Mouse (Mus musculus) leukemia stem cell, adult 10-12 weeks (primary cell): ENCODE measurements around the gene Cdk13. TPM values are rescaled to one million over a fixed set of nuclear protein-coding genes. Genes with fewer than 3 reads are reported as not detected.

Source experiments
- polyA plus RNA-seq: library from polyadenylated mRNA; stranded (reverse); fragments of >175 nt; gene quantifications from 2 replicates; pipeline ENCODE4 v1.2.3, GENCODE M21; 2012; ENCODE audit warnings: low replicate concordance

Cdk13 gene
- polyA plus RNA-seq, result 337 and 398 TPM in 2 replicates

DNA sequence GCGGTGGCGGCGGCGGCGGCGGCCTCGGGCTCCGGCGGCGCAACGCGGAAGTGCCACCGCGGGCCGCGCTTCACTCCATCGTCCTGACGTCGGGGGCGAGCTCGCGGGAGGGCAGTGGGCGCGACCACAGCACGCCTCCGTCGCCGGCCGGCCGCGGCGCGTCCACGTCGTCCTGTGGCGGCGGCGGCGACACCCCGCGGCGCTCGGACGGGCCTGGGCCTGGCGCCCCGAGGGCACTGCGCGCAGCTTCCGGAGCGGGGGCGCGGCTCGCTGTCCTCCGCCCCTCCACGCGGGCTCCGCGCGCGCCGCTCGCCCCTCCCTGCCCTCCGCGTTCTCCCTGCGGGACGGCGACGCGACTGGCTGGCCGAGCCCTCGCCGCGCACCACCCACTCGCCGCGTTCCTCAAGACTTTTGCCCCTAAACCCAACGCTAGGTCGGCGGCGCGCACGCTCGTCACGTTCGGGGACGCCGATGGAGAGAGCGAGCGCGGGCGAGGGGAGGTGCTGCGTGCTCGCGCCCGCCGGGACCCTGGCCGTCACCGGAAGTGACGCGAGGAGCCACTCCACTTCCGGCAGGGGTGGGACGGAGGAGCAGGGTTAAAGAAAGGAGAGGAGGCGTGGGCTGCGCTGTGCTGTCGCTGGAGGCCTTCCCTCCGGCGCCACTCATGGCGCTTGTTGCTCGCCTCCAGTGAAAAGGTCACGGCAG lies at the start of gene Cdk13:
TSS of gene Cdk13 (minus strand) at position 189 of the 705 bp plus-strand sequence.

GRCm38 (mm10) chr13:17694911-17695699 lies 109.8 kb downstream of the Cdk13 start, which contains the start of the genes Mplkip and Sugct:
Mplkip (plus strand) TSS chr13:17695192.
Sugct (minus strand) TSS chr13:17695553.

Other genes starting within 250 kb of the Cdk13 start
- gene Mplkip, start 109.9 kb downstream of the Cdk13 start, polyA plus RNA-seq, result 57.4 and 57.8 TPM in 2 replicates
- not detected in 2 replicates for gene Sugct, start 109.5 kb downstream of the Cdk13 start, polyA plus RNA-seq
- gene Rala, start 139.1 kb upstream of the Cdk13 start, polyA plus RNA-seq, result 3.4 and 6.1 TPM in 2 replicates
- gene Yae1d1, start 188.3 kb upstream of the Cdk13 start, polyA plus RNA-seq, result 0.65 and 7.2 TPM in 2 replicates